Mouse (Mus musculus) large intestine, adult 2 months (tissue): ENCODE measurements around the gene Btbd19. TPM values are rescaled to one million over a fixed set of nuclear protein-coding genes. Genes with fewer than 3 reads are reported as not detected.
A peak's percentile ranks its signal among the peaks of the same experiment; 100 is the strongest.

Source experiments
- DNase-seq: peaks from one replicate; pipeline ENCODE4 v3.0.0-alpha.2; 2012; ENCODE audit warnings: low read depth, low spot score
- WGBS: fragments of 180-500 bp; shearing (Covaris S2); methylation state at CpG from one replicate; pipeline ENCODE4 v1.1.7; 2018; 5-methylcytosine and 5-hydroxymethylcytosine counted together
- polyA plus RNA-seq: library from polyadenylated mRNA; depleted of rRNA; stranded (reverse); fragments of >200 nt; gene quantifications from 2 replicates; pipeline ENCODE4 v1.2.3, GENCODE M21; 2012

Gene Btbd19
- polyA plus RNA-seq, 1 experiment, result 7.8 TPM

- DNase-seq, result peak; percentile 94
- WGBS, result under 1% methylated on average over 69 of the region's 69 CpGs
Observed at GRCm38 (mm10) chr4:117120445-117121414, 4.8 kb downstream of the Btbd19 start.

DNA sequence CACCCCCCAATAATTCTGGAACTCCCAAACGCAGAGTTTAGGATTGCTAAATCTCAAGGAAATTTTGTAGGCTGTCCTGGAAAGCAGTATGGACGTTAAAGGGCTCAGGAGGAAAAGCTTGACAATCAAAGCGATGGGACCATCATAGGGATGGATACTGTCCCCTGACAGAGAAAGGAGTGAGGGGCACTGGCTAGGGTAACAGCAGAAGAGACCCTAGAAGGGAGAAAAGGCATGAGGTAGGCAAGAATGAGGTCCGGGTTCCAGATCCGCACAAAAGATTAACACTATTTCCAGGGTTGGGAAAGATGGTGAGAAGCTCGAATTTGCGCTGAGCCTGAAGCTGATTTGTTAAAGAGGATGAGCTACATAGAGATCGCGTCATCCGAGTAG, 5.5 kb downstream of the Btbd19 start:
- 6% methylated on average over 10 of the region's 10 CpGs for WGBS
- DNase-seq, result no peak

GRCm38 (mm10) chr4:117119636-117120035, 5.9 kb downstream of the Btbd19 start:
- DNase-seq, result no peak
- 80% methylated on average over 5 of the region's 5 CpGs for WGBS

GRCm38 (mm10) chr4:117117931-117118330, 7.6 kb downstream of the Btbd19 start:
- 90% methylated on average over 7 of the region's 7 CpGs for WGBS
- no peak for DNase-seq

DNA sequence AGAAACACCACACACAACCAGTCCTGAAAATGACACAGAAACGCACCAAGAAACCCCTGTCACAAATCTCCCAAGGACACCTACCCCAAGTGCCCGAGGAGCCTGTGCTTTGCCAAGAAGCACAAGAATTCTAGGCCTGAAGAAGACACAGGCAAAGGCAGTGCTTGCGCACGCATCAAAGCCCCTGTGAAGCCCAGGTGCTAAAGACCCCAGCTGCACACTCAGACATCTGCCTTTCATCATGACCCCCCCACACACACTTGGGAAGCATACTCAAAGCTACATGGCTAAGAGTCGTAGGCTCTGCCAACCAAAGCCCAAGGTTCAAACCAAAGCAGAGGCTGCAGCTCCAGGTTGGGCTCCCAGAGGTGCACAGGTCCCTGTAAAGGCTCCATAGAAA, 9.9 kb downstream of the Btbd19 start:
- 77% methylated on average over 5 of the region's 5 CpGs for WGBS
- no peak for DNase-seq

GRCm38 (mm10) chr4:117113237-117113636, 12.3 kb downstream of the Btbd19 start:
- DNase-seq, result no peak
- WGBS, result 88% methylated on average over 1 of the region's 1 CpGs

DNA sequence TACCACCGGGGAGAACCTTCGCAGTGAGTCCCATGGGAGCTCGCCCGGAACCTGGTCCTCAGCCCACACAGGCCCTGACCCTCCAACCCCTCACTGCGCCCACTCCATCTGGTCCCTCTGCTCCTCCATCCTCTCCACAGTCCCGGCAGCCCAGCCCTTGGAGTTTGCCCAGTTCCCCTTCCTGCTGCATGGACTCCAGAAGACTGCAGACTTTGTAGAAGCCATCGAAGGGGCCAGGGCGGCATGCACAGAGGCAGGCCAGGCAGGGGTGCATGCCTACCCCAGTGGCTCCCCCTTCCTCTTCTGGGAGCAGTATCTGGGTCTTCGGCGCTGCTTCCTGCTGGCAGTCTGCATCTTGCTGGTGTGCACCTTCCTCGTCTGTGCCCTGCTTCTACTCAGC, 14.5 kb downstream of the Btbd19 start:
- no peak for DNase-seq
- 88% methylated on average over 11 of the region's 11 CpGs for WGBS

- WGBS, result 75% methylated on average over 13 of the region's 13 CpGs
- no peak for DNase-seq
Observed at GRCm38 (mm10) chr4:117110249-117110648, 15.3 kb downstream of the Btbd19 start.

DNA sequence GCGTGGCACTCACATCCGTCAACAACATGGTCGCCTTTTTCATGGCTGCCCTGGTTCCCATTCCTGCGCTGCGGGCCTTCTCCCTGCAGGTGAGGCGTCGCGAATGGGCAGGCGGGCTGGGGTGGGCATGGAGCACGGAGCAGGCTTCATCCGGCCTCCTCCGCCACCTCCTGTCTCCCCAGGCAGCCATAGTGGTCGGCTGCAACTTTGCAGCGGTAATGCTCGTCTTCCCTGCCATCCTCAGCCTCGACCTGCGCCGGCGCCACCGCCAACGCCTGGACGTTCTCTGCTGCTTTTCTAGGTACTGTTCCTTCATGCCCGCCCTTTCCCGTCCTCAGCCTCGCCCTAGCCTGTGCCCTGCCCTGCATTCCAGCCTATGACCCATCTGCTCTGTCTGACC, 16.2 kb downstream of the Btbd19 start:
- WGBS, result 87% methylated on average over 25 of the region's 25 CpGs
- no peak for DNase-seq

DNA sequence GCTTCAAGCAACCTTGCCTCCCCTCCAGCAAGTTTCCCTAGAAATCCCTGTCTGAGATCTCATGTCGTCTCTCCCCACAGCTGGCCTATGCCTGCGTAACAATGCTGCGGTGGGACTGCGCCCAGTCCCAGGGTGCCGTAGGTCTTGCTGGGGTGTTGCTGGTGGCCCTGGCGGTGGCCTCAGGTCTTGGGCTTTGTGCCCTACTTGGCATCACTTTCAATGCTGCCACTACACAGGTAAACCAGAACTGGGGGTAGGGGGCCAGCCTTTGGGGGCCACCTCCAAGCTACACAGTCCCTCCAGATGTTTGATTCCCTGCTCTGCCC, 17.0 kb downstream of the Btbd19 start:
- no peak for DNase-seq
- WGBS, result 94% methylated on average over 6 of the region's 6 CpGs

GRCm38 (mm10) chr4:117107813-117108523, 17.6 kb downstream of the Btbd19 start:
- no peak for DNase-seq
- 87% methylated on average over 18 of the region's 18 CpGs for WGBS

DNA sequence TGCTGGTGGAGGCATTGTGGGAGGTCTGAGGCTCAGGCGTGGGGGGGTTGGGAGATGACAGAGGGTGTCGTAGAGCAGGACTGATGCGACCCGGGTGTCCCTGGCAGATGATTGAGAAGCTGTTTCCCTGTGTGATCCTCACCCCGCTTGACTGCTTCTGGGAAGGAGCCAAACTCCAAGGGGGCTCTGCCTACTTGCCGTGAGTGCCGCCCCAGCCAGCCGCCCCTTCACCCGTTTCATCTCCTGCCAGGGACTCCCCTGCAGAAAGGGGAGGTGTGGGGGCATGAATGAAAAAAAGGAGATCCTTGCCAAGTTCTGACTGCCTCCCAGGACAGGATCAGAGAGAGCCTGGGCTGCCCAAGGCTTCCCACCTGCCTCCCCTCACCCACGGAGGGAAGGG, 20.4 kb downstream of the Btbd19 start:
- WGBS, result 52% methylated on average over 10 of the region's 10 CpGs
- no peak for DNase-seq

DNA sequence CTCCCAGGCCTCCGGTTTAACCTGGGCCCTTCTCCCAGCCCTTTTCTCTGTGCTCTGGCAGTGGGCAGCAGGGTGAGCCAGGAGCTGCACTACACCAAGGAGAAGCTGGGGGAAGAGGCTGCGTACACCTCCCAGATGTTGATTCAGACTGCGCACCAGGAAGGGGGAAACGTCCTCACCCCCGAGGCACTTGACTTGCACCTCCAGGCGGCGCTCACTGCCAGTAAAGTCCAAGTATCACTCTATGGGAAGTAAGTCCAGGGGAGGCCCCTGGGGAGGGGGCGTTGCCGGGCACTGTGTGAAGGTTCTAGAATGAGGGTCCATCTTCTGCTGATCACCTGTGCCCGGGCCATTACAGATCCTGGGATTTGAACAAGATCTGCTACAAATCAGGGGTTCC, 20.9 kb downstream of the Btbd19 start:
- no peak for DNase-seq
- 74% methylated on average over 10 of the region's 10 CpGs for WGBS

- WGBS, result 52% methylated on average over 7 of the region's 7 CpGs
Observed at GRCm38 (mm10) chr4:117101218-117101617, 24.3 kb downstream of the Btbd19 start.

GRCm38 (mm10) chr4:117100036-117100435, 25.5 kb downstream of the Btbd19 start:
- no peak for DNase-seq
- WGBS, result 73% methylated on average over 4 of the region's 4 CpGs

More at GRCm38 (mm10) chr4:117101218-117101617, 24.3 kb downstream of the Btbd19 start:
- no peak for DNase-seq

DNA sequence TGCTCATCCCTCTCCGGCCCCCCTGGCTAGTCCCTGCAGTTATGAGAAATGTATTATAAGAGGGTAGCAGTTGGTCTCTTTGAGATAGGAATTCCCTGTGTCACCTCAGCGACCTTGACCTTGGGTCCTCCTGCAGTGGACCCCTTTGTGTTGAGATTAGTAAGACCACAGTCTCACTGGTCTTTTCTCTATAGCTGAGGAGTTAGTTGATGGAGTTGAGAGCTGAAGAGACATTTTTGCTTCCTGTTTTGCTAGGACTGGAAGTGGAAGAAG, 26.8 kb downstream of the Btbd19 start:
- 64% methylated on average over 2 of the region's 2 CpGs for WGBS
- DNase-seq, result no peak

DNA sequence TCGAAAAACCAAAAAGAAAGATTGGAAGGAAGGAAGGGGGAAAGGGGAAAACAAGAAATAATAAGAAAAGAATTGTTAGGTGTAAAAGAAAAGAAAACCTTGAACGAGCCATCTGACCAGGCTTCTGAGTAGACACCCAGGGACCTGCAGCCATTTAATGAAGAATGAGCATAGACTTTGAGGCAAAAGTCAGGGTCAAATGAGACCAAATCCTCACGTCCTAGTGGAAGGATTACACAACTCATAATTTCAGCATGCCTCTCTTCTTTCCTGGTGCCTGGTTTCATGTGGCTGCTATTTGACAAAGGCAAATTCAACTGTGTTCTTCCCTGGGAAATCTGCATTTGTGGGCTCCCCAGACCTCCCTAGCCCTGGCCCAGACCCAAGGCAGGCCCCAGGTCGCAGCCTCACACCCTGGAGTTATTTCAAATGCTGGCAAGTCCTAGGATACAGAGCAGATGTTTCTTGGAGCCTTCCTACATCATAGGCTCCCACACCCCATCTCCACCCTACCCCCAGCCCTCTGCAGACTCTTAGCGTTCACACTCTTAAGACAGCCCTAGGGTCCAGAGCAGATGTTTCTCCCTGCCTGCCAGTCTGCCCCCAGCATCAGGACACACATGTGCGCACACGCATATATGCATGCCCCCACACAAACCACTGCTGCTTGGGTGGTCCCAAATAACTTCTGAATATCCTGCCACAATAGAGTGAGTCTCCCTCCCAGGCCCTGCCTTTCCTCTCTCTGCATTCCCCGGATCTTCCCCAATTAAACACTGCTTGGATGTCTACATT, 27.4 kb downstream of the Btbd19 start:
- no peak for DNase-seq
- 67% methylated on average over 8 of the region's 8 CpGs for WGBS

DNA sequence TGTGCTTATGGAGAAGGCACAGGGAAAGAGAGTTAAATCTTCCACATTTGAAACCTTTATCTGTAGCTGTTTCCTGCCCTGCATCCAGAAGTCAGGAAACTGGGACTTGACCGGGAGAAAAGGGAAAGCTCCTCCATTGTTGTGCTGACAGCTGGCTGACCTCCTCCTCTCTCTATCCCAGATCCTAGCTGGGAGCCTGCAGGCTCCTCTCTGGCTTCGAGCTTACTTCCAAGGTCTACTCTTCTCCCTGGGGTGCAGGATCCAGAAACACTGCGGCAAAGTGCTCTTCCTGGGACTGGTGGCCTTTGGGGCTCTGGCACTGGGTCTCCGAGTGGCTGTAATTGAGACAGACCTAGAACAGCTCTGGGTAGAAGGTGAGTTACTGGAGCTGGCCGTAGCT, 28.9 kb downstream of the Btbd19 start:
- WGBS, result 26% methylated on average over 5 of the region's 5 CpGs
- DNase-seq, result no peak

DNA sequence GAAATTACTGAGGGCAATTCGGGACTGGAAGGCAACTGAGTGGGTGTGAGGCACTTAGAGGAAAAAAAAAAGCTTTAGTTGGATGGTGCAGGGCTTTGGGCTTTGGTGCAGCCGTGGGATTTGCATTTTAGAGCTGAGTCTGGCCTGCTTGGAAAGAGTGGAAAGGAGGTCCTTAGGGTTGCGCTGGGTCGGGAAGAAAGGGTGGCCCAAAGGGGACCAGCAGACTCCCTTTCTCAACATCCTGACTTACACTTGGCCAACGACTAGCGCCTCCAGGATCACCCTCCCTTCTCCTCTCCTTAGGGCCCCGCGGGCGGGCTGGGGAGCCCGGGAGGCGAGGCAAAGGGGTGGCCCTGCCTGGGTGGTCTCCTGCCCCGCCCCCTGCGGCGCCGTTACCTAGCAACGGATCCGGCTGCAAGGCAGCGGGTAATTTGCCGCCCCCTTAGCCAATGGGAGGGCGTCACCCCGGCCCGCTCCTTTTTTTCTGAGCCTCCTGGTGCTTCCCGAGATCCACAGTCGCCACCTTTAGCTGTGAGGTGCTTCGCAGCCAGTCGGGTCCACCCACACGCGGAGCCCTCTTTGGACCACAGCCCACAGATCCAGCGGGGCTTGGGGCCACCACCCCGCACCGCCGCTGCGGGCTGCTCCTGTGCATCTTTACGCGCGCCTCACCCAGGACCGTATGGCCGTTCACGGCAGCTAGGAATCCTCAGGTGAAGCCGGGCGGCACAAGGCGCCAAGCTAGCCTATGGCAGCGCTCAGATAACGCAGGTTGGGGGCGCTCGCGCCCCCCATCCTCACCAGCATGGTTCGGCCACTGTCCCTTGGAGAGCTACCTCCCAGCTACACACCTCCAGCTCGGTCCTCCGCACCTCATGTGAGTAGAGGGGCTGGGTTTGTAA, 29.7 kb downstream of the Btbd19 start, which contains the start of gene Ptch2:
TSS of gene Ptch2 (plus strand) at position 525 of the 902 bp plus-strand sequence.
- 4% methylated on average over 49 of the region's 50 CpGs for WGBS
- DNase-seq, result no peak
